Mouse (Mus musculus): Measurements from ENCODE around the gene Atp12a. TPM values are rescaled to one million over a fixed set of nuclear protein-coding genes. Genes with fewer than 3 reads are reported as not detected.

Gene Atp12a
- total RNA-seq, 4 experiments from 2014 or later: not detected

- DNase-seq (ENCODE audit: low spot score): no peak
These were observed 14.5 kb downstream of the Atp12a start for GRCm38 (mm10) chr14:56379336-56379735.

GRCm38 (mm10) chr14:56382366-56382765 lies 17.5 kb downstream of the Atp12a start:
- no peak for DNase-seq (ENCODE audit: low spot score)

GRCm38 (mm10) chr14:56390247-56390646 lies 25.4 kb downstream of the Atp12a start:
- no peak for DNase-seq (ENCODE audit: low spot score)

GRCm38 (mm10) chr14:56393704-56394312 lies 28.9 kb downstream of the Atp12a start:
- DNase-seq (ENCODE audit: low spot score): no peak

- DNase-seq (ENCODE audit: low spot score): peak; percentile 24
These were observed 33.1 kb downstream of the Atp12a start for GRCm38 (mm10) chr14:56398001-56398400.

GRCm38 (mm10) chr14:56402311-56403071 lies 37.6 kb downstream of the Atp12a start, which contains the start of gene Rnf17:
Gene Rnf17 (plus strand): TSS chr14:56402581.
- DNase-seq (ENCODE audit: low spot score): no peak

GRCm38 (mm10) chr14:56403072-56403375 lies 38.2 kb downstream of the Atp12a start:
- no peak for DNase-seq (ENCODE audit: low spot score)

Other genes starting within 250 kb of the Atp12a start
- not detected for gene Gzme, start 244.4 kb upstream of the Atp12a start, total RNA-seq (2022)
- gene Gzmd, start 232.5 kb upstream of the Atp12a start, total RNA-seq (2022): not detected
- not detected for gene Gzmg, start 205.5 kb upstream of the Atp12a start, total RNA-seq (2022)
- gene Gzmn, start 190.5 kb upstream of the Atp12a start, total RNA-seq (2022): not detected
- gene Gzmf, start 153.7 kb upstream of the Atp12a start, total RNA-seq (2022): not detected
- not detected for gene Gzmc, start 130.4 kb upstream of the Atp12a start, total RNA-seq (2022)
- not detected for gene Gzmb, start 102.8 kb upstream of the Atp12a start, total RNA-seq (2022)
- gene Rnf17, start 37.5 kb downstream of the Atp12a start, total RNA-seq (2022): under 1 TPM; 0.38 to 0.79 (median 0.48) TPM
- gene Cenpj, start 210.4 kb downstream of the Atp12a start, total RNA-seq (2022): 1 to 10 TPM; 1.8 to 3.1 (median 2.2) TPM
- 10 to 100 TPM; 34.2 to 37.0 (median 36.1) TPM for gene Parp4, start 210.6 kb downstream of the Atp12a start, total RNA-seq (2022)

All from heart, adult 8-10 months (tissue).